Mouse (Mus musculus): ENCODE measurements around the gene Psmd11. TPM values are rescaled to one million over a fixed set of nuclear protein-coding genes. Genes with fewer than 3 reads are reported as not detected.
"Not testable (repeated sequence)": the region's sequence is repeated elsewhere in the genome, so short reads cannot be mapped to it uniquely, and the experiment has no call there.

Gene Psmd11
- polyA plus RNA-seq (2017; shearing (Covaris generic)) = 100 to 1,000 TPM; 258 to 279 TPM

GRCm38 (mm10) chr11:80428381-80429008 lies at the start of gene Psmd11:
Gene Psmd11, plus strand, starts transcription at chr11:80428615.
- ATAC-seq = peak; percentile 99

DNA sequence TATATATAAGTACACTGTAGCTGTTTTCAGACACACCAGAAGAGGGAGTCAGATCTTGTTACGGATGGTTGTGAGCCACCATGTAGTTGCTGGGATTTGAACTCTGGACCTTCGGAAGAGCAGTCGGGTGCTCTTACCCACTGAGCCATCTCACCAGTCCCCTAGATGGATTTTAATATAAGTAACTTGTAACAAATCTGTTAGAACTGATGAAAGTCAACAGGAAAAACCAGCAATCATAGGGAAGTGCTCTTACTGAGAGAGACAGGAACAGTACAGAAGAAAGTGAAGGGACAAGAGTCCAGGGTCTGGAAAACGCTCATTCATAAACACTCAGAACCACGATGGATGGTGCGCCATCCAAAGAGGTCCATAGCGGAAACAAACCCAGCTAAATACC lies 49.2 kb upstream of the Psmd11 start:
- not testable (repeated sequence) for ATAC-seq

- ATAC-seq = peak; percentile 36
Observed at GRCm38 (mm10) chr11:80382626-80383018, 45.8 kb upstream of the Psmd11 start.

DNA sequence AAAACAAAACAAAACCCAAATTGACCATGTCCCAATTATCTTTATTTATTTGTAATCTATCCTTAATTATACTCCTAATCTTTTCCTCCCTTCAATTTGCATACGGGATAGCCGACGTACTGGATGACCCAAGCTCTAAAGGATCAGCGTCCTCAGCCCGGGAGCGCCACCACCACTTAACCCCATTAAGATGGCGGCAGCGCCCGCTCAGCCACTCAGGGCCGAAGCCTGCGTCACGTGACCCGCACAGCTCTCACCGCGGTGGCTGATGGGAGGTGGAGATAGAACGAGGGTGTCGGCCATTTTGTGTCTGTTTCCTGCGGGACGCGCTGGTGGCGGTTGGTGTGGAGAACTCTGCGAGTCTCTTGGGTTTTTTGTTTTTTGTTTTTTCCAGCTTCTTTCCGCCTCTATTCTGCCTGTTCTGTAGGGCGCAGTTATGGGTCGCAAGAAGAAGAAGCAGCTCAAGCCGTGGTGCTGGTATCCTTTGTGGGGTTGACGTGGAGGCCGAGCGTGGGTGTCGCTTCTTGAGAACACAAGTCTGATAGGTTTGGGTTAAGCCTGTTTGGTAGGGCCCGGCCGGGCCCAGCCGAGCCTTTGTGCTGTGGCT lies 45.3 kb upstream of the Psmd11 start, which contains the start of gene Zfp207:
Gene Zfp207 (plus strand): TSS at position 261 of the 607 bp plus-strand sequence.
- peak; percentile 88 for ATAC-seq

- ATAC-seq = peak; percentile 61
Observed at GRCm38 (mm10) chr11:80383626-80384046, 44.8 kb upstream of the Psmd11 start.

DNA sequence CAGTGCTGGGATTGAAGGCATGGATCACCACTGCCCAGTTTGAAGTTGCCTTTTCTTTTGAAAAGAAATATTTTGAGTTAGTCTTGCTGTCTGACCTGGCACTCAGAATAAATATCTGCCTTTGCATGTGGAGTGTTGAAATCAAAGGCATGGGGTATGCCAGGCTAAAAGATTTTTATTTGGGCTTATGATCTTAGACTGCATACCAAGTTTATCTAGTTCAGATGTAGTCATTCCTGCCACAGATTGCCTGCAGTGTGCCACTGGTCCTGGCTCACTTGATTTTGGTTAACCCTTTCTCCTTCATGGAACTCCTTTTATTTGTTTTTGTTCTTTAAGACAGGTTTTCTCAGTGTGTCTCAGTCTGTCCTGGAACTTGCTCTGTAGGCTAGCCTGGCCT lies 44.0 kb upstream of the Psmd11 start:
- no peak for ATAC-seq

DNA sequence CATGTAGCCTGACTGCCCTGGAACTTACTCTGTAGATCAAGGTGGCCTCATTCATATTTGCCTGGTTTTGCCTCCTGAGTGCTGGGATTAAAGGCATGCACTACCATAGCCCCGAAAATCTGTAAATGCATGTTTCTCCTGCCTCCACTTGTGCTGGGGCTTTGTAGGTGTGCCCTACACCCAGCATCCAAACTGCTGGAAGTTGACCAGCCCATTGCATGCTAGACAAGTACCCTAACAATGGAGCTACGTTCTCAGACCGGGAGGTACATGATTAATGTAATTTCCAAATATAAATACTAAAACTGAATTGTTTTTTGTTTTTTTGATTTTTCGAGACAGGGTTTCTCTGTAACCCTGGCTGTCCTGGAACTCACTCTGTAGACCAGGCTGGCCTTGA lies 43.4 kb upstream of the Psmd11 start:
- no peak for ATAC-seq

- no peak for ATAC-seq
Observed at GRCm38 (mm10) chr11:80386790-80387189, 41.6 kb upstream of the Psmd11 start.

- ATAC-seq = no peak
Observed at GRCm38 (mm10) chr11:80389885-80390284, 38.5 kb upstream of the Psmd11 start.

DNA sequence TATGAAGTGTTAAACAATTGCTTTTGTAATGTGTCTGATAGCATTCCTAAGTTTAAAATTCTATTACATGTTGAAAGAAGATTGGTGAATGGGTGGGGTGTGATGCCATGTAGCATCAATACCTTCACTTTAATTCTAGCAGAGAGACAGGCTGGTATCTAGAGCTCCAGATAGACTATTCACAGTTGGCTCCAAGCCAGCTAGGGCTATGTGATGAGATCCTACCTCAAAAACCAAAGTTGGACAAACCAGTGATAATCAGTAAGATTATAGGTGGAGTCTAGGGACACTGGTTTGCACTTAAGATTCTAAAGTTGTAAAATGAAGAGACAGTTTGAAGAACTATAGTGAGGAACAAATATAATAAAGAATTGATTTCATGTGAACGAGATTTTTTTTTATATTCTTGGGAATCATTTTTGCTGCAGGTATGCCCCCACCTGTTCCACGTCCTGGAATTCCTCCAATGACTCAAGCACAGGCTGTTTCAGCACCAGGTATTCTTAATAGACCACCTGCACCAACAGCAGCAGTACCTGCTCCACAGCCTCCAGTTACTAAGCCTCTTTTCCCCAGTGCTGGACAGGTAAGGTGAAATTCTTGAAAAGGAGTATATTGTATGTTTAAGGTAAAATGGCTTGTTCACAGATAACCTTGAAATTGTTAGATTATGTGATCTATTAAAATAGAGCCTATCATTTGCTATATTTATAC lies 36.9 kb upstream of the Psmd11 start:
- no peak for ATAC-seq

GRCm38 (mm10) chr11:80395930-80396329 lies 32.5 kb upstream of the Psmd11 start:
- ATAC-seq = no peak

DNA sequence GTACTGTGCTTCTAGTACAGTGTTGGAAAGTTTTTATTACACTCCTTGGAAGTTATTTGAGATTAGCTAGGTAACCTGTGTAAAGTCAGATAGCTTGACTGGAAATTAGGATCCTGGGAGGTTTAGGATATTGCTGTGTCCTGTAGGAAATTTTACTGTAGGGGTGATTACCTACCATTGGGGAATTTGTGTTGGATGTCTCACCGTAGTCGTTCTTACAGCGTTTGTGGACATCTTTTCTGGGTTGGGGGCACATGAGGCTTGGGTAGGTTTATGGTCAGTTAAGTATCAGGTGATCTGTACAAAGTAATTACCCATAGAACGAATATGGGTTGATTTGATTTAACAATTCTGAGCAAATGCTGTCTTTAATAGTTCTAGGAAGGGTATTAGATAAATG lies 31.8 kb upstream of the Psmd11 start:
- ATAC-seq = no peak

DNA sequence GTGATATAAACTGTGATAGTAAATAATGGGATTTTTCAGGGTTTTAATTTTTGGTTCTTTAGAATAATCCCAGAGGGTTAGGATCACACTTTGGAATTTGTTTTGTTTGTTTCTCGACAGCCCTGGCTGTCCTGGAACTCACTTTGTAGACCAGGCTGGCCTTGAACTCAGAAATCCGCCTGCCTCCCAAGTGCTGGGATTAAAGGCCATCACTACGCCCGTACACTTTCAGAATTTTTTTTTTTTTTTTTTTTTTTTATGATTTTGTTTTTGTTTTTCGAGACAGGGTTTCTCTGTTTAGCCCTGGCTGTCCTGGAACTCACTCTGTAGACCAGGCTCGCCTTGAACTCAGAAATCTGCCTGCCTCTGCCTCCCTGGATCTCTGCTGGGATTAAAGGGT lies 20.5 kb upstream of the Psmd11 start:
- not testable (repeated sequence) for ATAC-seq

DNA sequence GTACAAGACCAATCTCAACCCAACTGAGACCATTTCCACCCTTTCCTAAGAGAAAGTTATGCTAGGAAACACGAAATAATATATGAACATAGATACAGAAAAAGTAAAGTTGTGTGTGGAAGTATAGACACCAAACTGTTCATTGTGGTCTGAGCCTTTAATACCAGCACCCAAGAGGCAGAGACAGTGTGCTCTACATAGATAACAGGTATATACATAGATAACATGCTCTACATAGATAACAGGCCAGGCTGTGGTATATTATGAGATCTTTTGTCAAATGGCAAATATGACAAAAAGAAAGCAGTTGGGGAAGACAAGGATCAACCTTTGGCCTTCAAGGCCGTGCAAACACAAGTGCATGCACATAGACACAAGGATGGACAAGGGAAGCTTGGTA lies 18.0 kb upstream of the Psmd11 start:
- ATAC-seq = no peak

GRCm38 (mm10) chr11:80417085-80417484 lies 11.3 kb upstream of the Psmd11 start:
- ATAC-seq = no peak

DNA sequence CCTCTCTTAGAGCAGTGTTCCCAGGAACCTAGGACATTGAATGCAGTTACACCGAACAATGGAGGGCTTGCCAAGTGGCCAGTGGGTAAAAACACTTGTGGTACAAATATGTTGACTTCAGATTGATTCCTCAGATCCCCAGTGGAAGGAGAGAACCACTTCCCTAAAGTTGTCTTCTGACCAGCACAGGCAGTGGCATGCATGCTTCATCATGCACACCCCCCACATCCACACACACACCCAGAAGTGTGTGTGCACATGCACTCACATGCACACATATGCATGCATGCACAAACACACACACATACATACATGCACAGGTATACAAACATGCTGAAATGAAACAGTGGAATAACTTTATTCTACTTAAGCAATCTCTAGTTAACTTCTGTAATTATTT lies 8.7 kb upstream of the Psmd11 start:
- no peak for ATAC-seq

DNA sequence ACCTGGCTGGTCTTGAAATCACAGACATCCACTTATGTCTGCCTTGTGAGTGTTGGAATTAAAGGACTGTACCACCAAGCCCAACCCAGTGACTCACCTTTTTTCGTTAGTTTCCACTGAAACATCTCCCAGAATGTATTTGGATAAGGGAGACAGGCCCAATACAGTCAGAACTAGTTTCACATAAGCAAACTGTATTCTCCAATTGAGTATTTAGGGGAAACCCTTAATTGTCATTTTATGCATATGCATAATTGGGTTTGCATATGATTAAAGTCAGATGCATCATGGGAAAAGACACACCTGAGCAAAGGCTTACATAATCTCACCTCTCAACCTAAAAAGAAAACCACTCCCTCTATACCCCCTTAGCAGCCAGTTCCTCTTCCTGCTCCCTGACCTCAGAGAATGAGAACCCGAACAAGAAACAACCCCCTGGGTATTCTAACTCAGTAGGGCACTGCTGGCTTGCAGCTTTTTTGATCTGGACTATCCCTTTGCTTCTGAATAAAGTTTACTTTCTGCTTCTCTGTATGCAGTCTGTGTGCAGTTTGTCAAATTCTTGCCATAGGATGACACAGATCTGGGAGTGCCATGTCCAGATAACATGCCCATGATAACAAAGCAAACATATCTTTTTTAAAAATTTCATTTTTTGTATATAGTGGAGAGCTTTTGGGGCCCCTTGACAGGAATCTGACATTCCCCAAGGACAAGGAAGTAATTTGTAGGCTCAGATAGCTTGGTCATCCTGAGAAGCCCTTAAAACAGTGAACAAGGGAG lies 8.0 kb upstream of the Psmd11 start:
- no peak for ATAC-seq

DNA sequence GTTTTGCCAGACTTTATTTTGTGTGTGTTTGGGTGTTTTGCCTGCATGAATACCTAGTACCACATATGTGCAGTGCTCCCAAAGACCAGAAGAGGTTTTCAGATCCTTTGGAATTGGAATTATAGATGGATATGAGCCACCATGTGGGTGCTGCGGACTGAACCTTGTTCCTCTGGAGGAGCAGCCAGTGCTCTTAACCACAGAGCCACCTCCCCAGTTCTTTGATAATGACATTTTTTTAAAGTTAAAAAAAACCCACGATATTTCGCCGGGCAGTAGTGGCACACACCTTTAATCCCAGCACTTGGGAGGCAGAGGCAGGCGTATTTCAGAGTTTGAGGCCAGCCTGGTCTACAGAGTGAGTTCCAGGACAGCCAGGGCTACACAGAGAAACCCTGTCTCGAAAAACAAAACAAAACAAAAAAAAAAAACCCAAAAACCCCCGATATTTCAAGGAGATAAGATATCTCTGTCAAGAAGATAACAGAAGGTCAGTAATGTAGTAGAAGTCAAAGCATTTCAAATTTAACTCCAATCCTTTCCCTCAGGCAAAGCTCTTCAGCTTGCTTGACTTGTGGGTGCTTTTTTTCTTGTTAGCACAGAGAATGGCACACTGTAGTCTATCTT lies 6.9 kb upstream of the Psmd11 start:
- no peak for ATAC-seq

- ATAC-seq = no peak
Observed at GRCm38 (mm10) chr11:80424691-80425090, 3.7 kb upstream of the Psmd11 start.

DNA sequence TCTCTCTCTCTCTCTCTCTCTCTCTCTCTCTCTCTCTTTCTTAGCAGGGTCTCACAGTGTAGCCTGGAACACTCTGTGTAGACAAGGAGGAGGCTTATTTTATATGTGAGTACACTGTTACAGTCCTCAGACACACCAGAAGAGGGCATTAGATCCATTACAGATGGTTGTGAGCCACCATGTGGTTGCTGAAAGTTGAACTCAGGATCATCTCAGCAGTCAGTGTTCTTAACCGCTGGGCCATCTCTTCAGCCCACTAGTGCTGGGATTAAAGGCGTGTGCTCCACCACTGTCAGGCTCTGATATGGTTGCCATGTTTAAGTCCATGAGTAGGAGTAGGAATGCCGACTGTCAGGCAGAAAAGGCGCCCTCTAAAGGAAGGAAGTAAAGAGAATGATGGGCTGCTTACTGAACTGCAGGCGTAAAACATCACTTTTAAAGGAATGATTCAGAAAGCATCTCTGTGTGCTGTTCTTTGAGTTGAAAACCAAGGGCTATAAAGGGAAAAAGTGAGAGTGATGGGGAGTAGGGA lies 3.1 kb upstream of the Psmd11 start:
- no peak for ATAC-seq

- not testable (repeated sequence) for ATAC-seq
Observed at GRCm38 (mm10) chr11:80426029-80426813, 2.2 kb upstream of the Psmd11 start.
